Mouse (Mus musculus): ENCODE data around the gene Zfp986. TPM values are rescaled to one million over a fixed set of nuclear protein-coding genes. Genes with fewer than 3 reads are reported as not detected.

The Zfp986 gene
- not detected in 2 replicates for polyA plus RNA-seq (2012; rRNA removed)

DNA sequence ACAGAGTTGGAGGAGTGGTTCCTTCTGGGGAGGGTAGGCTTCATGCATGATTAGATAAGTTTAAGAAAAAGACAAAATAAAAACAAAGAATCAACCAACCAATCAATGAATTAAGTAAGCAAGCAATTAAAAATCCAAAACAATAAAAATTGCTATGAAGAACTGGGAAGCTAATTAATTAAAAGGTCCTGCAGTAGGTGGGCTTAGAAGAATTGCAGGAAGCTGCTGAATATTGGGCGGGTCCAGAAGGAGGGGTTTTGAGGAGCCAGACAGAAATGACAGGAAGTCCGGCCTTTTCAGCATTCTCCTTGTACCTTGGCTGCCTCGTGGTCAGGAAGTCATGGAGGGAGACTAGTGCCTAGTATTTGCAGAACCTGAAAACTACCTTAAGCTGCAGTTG, at the start of gene Zfp986:
Gene Zfp986, plus strand, starts transcription at position 301 of the 400 bp plus-strand sequence.

Other genes starting within 250 kb of the Zfp986 start
- not detected in 2 replicates for gene Zfp980, start 198.1 kb upstream of the Zfp986 start, polyA plus RNA-seq (2012; rRNA removed)
- not detected in 2 replicates for gene Zfp987, start 228.5 kb downstream of the Zfp986 start, polyA plus RNA-seq (2012; rRNA removed)